Mouse (Mus musculus) liver, adult 2 months (tissue): ENCODE data around the gene Gpn3. TPM values are rescaled to one million over a fixed set of nuclear protein-coding genes. Genes with fewer than 3 reads are reported as not detected.
A peak's percentile ranks its signal among the peaks of the same experiment; 100 is the strongest.

ENCODE experiments used
- DNase-seq: peaks from one replicate; pipeline ENCODE4 v3.0.0-alpha.2; 2011; ENCODE audit warnings: low read depth, low spot score; ENCODE audit errors: extremely low read depth
- H3K27ac ChIP-seq: fragments of 200-500 bp; replicated peaks from 2 replicates; pipeline ENCODE4 v1.5.1; 2012; ENCODE audit warnings: low read depth, mild to moderate bottlenecking, control low read depth, inconsistent platforms, low read length; ENCODE audit not compliant: insufficient read depth
- H3K27me3 ChIP-seq: fragments of 200-500 bp; 2 replicates; pipeline ENCODE4 v1.6.1; 2012; ENCODE audit warnings: mild to moderate bottlenecking, moderate library complexity, low read length, inconsistent platforms; ENCODE audit not compliant: control insufficient read depth, insufficient read depth
- H3K36me3 ChIP-seq: fragments of 200-500 bp; 2 replicates; pipeline ENCODE4 v1.6.1; 2012; ENCODE audit warnings: low read length, inconsistent platforms; ENCODE audit not compliant: control insufficient read depth, insufficient read depth
- H3K4me1 ChIP-seq: fragments of 200-500 bp; 2 replicates; pipeline ENCODE4 v1.6.1; 2011; ENCODE audit warnings: low read length; ENCODE audit not compliant: control insufficient read depth, insufficient read depth
- H3K4me3 ChIP-seq: fragments of 200-500 bp; 2 replicates; pipeline ENCODE4 v1.5.1; 2011; ENCODE audit warnings: low read depth, mild to moderate bottlenecking, control low read depth, low read length, moderate library complexity; ENCODE audit not compliant: insufficient read depth
- H3K79me2 ChIP-seq: fragments of 200-500 bp; 2 replicates; pipeline ENCODE4 v1.6.1; 2012; ENCODE audit warnings: inconsistent platforms, mild to moderate bottlenecking, low read length, moderate library complexity; ENCODE audit not compliant: control insufficient read depth, insufficient read depth
- H3K9ac ChIP-seq: fragments of 200-500 bp; 2 replicates; pipeline ENCODE4 v1.6.1; 2012; ENCODE audit warnings: low read depth, mild to moderate bottlenecking, control low read depth, inconsistent platforms, low read length
- CTCF ChIP-seq: fragments of 200-500 bp; IDR thresholded peaks from 2 replicates; pipeline ENCODE4 v1.5.1; 2011; ENCODE audit warnings: low read depth, low read length, control low read depth
- POLR2A ChIP-seq: fragments of 200-500 bp; IDR thresholded peaks from 2 replicates; pipeline ENCODE4 v1.6.1; 2011; ENCODE audit warnings: low read length, control low read depth; ENCODE audit not compliant: insufficient read depth; ENCODE audit errors: extremely low read depth
- WGBS: fragments of 180-500 bp; shearing (Covaris S2); methylation state at CpG from one replicate; pipeline ENCODE4 v1.1.7; 2018; 5-methylcytosine and 5-hydroxymethylcytosine counted together
- polyA plus RNA-seq: library from polyadenylated mRNA; depleted of rRNA; stranded (reverse); fragments of >200 nt; gene quantifications from 2 replicates; pipeline ENCODE4 v1.2.3, GENCODE M21; 2012
- total RNA-seq: library from RNA; depleted of rRNA; stranded (reverse); fragments of >200 nt; gene quantifications from 2 replicates; pipeline ENCODE4 v1.2.3, GENCODE M21; 2014

The Gpn3 gene
- total and polyA plus RNA-seq, 2 experiments, result 14.1 to 23.5 TPM

GRCm38 (mm10) chr5:122377101-122377833 is 5.6 kb downstream of the Gpn3 start:
- H3K36me3 ChIP-seq, result peaks cover 11% of the 10 kb centered on the region; the same call in 1 of the 2 replicates
- 91% methylated on average over 4 of the region's 4 CpGs for WGBS
- no peak for TF ChIP-seq POLR2A
- no peak for TF ChIP-seq CTCF

GRCm38 (mm10) chr5:122378171-122378570 is 6.5 kb downstream of the Gpn3 start:
- TF ChIP-seq POLR2A (no peak), CTCF (no peak)
- H3K27ac ChIP-seq, result no peak overlapping the region
- H3K36me3 ChIP-seq, result peaks cover 16% of the 10 kb centered on the region; the same call in 1 of the 2 replicates
- H3K4me1 ChIP-seq, result no peaks in the 10 kb centered on the region; the same call in 1 of the 2 replicates
- 95% methylated on average over 12 of the region's 12 CpGs for WGBS
- H3K27me3 ChIP-seq, result no peaks in the 10 kb centered on the region
- no peak overlapping the region for H3K4me3 ChIP-seq
- no peaks in the 10 kb centered on the region; the same call in 1 of the 2 replicates for H3K79me2 ChIP-seq
- no peak overlapping the region for H3K9ac ChIP-seq
- DNase-seq, result no peak

More at GRCm38 (mm10) chr5:122377101-122377833, 5.6 kb downstream of the Gpn3 start:
- H3K27me3 ChIP-seq, result no peaks in the 10 kb centered on the region
- no peaks in the 10 kb centered on the region; the same call in 1 of the 2 replicates for H3K79me2 ChIP-seq
- no peak overlapping the region for H3K4me3 ChIP-seq
- H3K4me1 ChIP-seq, result no peaks in the 10 kb centered on the region; the same call in 1 of the 2 replicates
- H3K27ac ChIP-seq, result no peak overlapping the region
- H3K9ac ChIP-seq, result no peak overlapping the region
- no peak for DNase-seq

DNA sequence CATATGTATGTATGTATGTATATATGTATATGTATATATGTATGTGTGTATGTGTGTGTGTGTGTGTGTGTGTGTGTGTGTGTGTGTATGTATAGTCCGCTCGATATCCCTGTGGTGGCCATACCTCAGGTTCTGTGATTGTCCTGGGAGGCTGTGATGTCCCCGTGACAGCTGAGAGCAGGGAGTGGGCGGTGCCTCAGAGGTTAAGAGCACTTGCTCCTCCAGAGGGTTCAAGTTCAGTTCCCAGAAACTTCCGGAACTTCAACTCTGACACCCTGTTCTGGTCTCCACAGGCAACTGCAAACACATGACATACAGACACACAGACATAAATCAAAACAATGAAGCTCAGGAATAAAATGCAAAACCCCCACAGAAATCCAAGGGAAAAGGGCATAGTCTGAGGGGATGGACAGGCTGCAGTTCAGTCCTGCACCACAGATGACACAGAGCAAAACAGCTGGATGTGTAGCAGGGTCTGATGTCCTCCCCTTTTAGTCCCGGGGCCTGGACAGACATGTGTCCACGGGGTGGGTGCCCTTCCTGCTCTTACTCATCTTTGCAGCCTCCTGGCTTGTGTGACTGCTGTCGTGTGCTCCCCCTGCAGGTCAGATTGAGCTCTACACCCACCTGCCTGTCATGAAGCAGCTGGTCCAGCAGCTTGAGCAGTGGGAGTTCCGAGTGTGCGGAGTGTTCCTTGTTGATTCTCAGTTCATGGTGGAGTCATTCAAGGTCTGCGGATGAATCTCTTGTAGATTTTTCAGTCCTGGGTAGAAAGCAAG is 7.9 kb downstream of the Gpn3 start:
- Histone ChIP-seq H3K4me3 (no peak overlapping the region), H3K79me2 (no peaks in the 10 kb centered on the region), H3K27me3 (no peaks in the 10 kb centered on the region), H3K36me3 (peaks cover 16% of the 10 kb centered on the region; the same call in 1 of the 2 replicates), H3K4me1 (no peaks in the 10 kb centered on the region), H3K9ac (no peak overlapping the region), H3K27ac (no peak overlapping the region)
- DNase-seq, result peak; percentile 42
- WGBS, result 54% methylated on average over 11 of the region's 11 CpGs
- TF ChIP-seq POLR2A (no peak), CTCF (peak; percentile 96)

- 91% methylated on average over 5 of the region's 5 CpGs for WGBS
- Histone ChIP-seq H3K27me3 (no peaks in the 10 kb centered on the region), H3K27ac (no peak overlapping the region), H3K36me3 (no peaks in the 10 kb centered on the region), H3K79me2 (peaks cover 11% of the 10 kb centered on the region; the same call in 1 of the 2 replicates), H3K4me3 (no peak overlapping the region), H3K4me1 (peaks cover 5% of the 10 kb centered on the region; the same call in 1 of the 2 replicates), H3K9ac (no peak overlapping the region)
- TF ChIP-seq CTCF (no peak), POLR2A (no peak)
- DNase-seq, result no peak
Measured at GRCm38 (mm10) chr5:122390006-122390405, 18.3 kb downstream of the Gpn3 start.

- Histone ChIP-seq H3K27ac (no peak overlapping the region), H3K4me1 (peaks cover 5% of the 10 kb centered on the region; the same call in 1 of the 2 replicates), H3K79me2 (peaks cover 11% of the 10 kb centered on the region; the same call in 1 of the 2 replicates), H3K27me3 (no peaks in the 10 kb centered on the region), H3K4me3 (no peak overlapping the region), H3K9ac (no peak overlapping the region), H3K36me3 (no peaks in the 10 kb centered on the region)
- DNase-seq, result no peak
- TF ChIP-seq POLR2A, result no peak
- TF ChIP-seq CTCF, result no peak
Measured at GRCm38 (mm10) chr5:122390671-122391070, 19.0 kb downstream of the Gpn3 start.
